35 mouse cellular contexts compared by ENCODE assay signal in the genomic region with DNA sequence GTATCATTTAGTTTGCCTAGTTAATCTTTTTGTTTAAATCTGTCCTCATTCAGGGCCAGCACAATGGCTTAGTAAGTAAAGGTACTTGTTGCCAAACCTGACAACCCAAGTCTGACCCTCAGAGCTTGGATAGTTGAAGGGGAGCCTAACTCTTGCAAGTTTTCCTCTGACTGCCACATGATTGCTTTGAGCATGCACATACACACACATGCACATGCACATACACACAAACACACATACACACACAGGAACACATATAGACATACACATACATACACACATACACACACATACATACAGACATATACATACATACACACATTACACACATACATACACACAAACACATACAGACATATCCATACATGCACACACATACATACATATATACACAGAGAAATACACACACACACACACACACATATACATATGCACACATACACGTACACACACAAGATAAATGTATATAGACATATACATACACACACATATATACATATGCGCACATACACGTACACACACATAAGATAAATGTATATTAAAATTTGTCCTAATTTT.
"Had no signal": no experiment of that assay in that cellular context is flagged by ENCODE, and none has a peak within 500 bp of the region (broad histone marks: within the 10 kb centered on the region; RNA-seq: fewer than 3 reads in every experiment).

No protein-coding gene starts in this region.

- DNase-seq: heart, postnatal 10 days; heart, postnatal 14 days; heart, postnatal 36 days; heart, postnatal 4 days; kidney, adult 11 months; kidney, adult 18-20 months; kidney, adult 2 months; kidney, adult 8-10 months; kidney, adult 9 months; kidney, postnatal 10 days; kidney, postnatal 14 days; kidney, postnatal 25 days; kidney, postnatal 36 days; kidney, postnatal 4 days; layer of hippocampus, adult 9-11 months; layer of hippocampus, postnatal 36 days had no signal

- H3K9ac ChIP-seq: heart, embryonic 12.5 days; heart, embryonic 13.5 days; heart, embryonic 15.5 days; hindbrain, embryonic 12.5 days; hindbrain, embryonic 13.5 days; hindbrain, embryonic 14.5 days; hindbrain, embryonic 15.5 days; intestine, embryonic 15.5 days; kidney, embryonic 15.5 days had no signal

- H3K4me3 ChIP-seq: heart, embryonic 10.5 days; heart, embryonic 12.5 days; heart, embryonic 13.5 days; heart, embryonic 15.5 days; hindbrain, embryonic 10.5 days; hindbrain, embryonic 12.5 days; hindbrain, embryonic 13.5 days; hindbrain, embryonic 15.5 days; intestine, embryonic 15.5 days; kidney, embryonic 15.5 days; layer of hippocampus, adult 2 months; left cerebral cortex, adult 2 months had no signal

- H3K27me3 ChIP-seq: heart, embryonic 12.5 days; heart, embryonic 13.5 days; heart, embryonic 15.5 days; hindbrain, embryonic 12.5 days; hindbrain, embryonic 13.5 days; hindbrain, embryonic 15.5 days; intestine, embryonic 15.5 days; kidney, embryonic 15.5 days had no signal

- ATAC-seq: hindbrain, embryonic 16.5 days; hindbrain, postnatal 0 days; inflammation-experienced regulatory T-cells, adult 6 months; intestine, embryonic 15.5 days; intestine, postnatal 0 days had no signal

- H3K36me3 ChIP-seq: heart, embryonic 10.5 days; heart, embryonic 12.5 days; heart, embryonic 13.5 days; heart, embryonic 15.5 days; hindbrain, embryonic 10.5 days; hindbrain, embryonic 12.5 days; hindbrain, embryonic 13.5 days; hindbrain, embryonic 15.5 days; intestine, embryonic 15.5 days; kidney, embryonic 15.5 days had no signal

- H3K9me3 ChIP-seq: heart, embryonic 10.5 days; heart, embryonic 12.5 days; heart, embryonic 13.5 days; heart, embryonic 15.5 days; hindbrain, embryonic 10.5 days; hindbrain, embryonic 12.5 days; hindbrain, embryonic 13.5 days; hindbrain, embryonic 15.5 days; intestine, embryonic 15.5 days; kidney, embryonic 15.5 days had no signal

- H3K27ac ChIP-seq: heart, embryonic 10.5 days; heart, embryonic 13.5 days; heart, embryonic 15.5 days; hindbrain, embryonic 10.5 days; hindbrain, embryonic 12.5 days; hindbrain, embryonic 13.5 days; hindbrain, embryonic 14.5 days; hindbrain, embryonic 15.5 days; hindbrain, postnatal 0 days; intestine, embryonic 15.5 days; kidney, embryonic 15.5 days; kidney, postnatal 0 days; left cerebral cortex, adult 2 months had no signal

- H3K4me2 ChIP-seq: heart, embryonic 11.5 days; heart, embryonic 12.5 days; heart, embryonic 13.5 days; heart, embryonic 15.5 days; hindbrain, embryonic 12.5 days; hindbrain, embryonic 13.5 days; hindbrain, embryonic 14.5 days; hindbrain, embryonic 15.5 days; intestine, embryonic 15.5 days; kidney, embryonic 15.5 days had no signal

- H3K4me1 ChIP-seq: heart, embryonic 12.5 days; heart, embryonic 13.5 days; heart, embryonic 15.5 days; hindbrain, embryonic 12.5 days; hindbrain, embryonic 13.5 days; hindbrain, embryonic 15.5 days; intestine, embryonic 15.5 days; kidney, embryonic 15.5 days had no signal
